Mouse (Mus musculus): ENCODE measurements around the gene Cd200r2. TPM values are rescaled to one million over a fixed set of nuclear protein-coding genes. Genes with fewer than 3 reads are reported as not detected.
"Not testable (repeated sequence)": the region's sequence is repeated elsewhere in the genome, so short reads cannot be mapped to it uniquely, and the experiment has no call there.

The Cd200r2 gene
- polyA plus RNA-seq (2012; rRNA removed), result not detected in 2 replicates

DNA sequence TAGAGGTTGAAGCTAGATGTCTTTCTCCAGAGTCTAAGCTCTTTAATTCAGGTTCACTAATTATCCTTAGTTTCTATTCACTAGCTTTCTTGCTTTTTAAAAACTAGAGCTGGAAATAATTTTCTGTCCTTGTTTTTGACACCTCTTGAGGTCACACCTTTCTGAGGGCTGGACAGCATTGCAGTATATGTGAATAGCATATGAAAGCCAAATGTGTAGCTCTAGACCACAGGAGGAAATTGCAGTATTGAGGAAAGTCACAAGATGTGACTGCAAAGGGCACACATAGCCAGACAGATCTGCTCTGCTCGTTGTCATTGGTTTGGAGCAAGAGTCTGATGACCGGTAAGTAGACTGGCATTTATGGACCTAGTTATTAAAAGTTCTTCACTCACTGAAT is at the start of gene Cd200r2:
Cd200r2 (plus strand) TSS at position 301 of the 400 bp plus-strand sequence.
- no peak for DNase-seq (ENCODE audit: low read depth)

DNA sequence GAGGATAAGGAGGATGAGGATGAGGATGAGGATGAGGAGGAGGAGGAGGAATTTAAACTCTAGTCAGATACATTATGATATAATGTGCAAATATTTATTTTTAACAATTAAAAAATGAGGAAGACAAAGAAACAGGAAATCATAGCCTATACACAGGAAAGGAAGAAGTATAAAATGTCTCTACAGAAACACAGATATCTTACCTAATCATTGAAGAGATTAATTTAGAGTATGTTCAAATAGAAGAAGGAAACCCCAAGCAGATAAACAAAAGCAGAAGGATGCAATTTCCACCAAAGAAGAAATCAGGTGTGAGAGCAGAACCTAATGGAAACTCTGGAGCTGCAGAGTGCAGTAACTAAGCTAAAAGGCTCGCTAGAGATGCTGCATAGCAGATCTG is 48.9 kb upstream of the Cd200r2 start:
- no peak for DNase-seq (ENCODE audit: low read depth)

DNA sequence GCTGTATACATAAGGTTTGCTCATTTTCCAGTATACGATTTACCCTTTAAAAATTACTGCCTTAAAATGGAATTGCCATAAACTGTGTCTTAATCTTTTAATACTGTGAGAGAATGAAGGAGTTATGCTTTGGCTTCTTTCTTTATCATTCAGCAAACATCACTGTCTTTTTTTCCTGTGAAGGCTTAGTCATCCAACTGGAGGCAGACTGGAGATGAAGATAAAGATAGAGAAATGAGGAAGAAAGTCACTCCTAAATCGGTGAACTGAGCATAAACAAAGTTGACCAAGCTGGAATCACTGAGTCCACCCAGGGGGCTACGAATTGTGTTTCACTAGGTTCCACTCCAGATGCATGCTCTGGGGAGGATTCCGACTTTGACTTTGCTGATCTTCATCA is 46.4 kb upstream of the Cd200r2 start:
- no peak for DNase-seq (ENCODE audit: low read depth)

DNA sequence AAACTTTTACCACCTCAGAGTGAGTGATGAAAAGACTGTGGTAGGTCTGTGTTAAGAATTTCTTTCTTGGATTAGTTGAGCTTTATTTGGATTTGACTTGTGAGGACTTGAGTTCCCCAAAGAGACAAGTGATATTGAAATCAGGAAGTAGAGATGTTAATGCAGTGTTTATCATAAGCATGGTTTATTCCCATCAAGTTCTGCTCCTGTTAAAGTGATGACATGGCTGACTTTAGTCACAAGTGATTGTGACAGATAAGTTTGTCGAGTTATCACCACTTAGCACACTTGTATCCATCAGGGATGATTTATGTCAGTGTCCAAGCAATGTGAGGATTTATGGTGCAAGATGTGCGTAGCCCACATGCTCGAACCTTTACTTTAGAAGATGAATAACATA is 34.6 kb upstream of the Cd200r2 start:
- DNase-seq (ENCODE audit: low read depth), result no peak

DNA sequence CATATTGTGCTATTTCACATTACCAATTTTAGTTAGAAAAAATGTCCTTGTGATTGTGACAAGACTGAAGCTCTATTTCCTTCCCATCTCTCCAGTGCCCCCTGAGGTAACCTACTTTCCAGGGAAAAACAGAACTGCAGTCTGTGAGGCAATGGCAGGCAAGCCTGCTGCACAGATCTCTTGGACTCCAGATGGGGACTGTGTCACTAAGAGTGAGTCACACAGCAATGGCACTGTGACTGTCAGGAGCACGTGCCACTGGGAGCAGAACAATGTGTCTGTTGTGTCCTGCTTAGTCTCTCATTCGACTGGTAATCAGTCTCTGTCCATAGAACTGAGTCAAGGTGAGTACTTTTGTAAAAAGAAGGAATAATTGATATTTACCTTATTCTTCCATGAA is 33.7 kb upstream of the Cd200r2 start:
- not testable (repeated sequence) for DNase-seq (ENCODE audit: low read depth)

DNA sequence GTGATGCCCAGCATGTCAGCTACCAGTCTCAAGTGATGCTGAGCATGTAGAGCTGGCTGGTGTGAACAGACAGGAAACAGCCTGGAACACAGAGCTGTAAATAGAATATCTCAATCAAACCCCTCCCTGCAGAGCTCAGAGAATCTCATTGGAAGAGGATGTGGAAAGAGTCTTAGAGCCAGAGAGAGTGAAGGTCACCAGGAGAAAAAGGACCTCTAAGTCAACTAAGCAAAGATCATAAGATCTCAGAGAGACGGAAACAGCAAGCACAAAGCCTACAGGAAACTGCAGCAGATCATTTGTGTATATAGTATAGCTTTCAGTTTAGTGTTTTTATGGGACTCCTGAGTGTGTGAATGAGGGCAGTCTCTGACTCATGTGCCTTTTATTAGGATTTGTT is 8.3 kb downstream of the Cd200r2 start:
- no peak for DNase-seq (ENCODE audit: low read depth)

DNA sequence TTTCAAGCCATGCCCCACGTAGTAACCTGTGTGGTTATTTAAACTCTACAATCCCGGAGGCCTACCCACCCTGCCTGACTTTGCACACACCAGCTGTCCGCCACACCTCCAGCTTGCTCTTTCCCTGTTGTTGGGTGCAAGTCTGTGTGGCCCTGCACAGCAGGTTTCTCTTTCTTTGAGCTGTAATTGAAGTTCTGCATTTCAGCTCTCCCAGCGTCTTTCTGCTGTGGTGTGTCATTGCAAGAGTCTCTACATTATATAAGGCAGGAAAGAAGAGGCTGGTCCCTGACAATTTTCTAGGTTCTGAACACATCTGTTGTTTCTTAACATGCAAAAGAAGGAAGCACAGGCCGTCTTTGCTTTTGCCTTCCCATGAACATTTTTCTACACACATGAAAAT is 9.7 kb downstream of the Cd200r2 start:
- DNase-seq (ENCODE audit: low read depth), result no peak

DNA sequence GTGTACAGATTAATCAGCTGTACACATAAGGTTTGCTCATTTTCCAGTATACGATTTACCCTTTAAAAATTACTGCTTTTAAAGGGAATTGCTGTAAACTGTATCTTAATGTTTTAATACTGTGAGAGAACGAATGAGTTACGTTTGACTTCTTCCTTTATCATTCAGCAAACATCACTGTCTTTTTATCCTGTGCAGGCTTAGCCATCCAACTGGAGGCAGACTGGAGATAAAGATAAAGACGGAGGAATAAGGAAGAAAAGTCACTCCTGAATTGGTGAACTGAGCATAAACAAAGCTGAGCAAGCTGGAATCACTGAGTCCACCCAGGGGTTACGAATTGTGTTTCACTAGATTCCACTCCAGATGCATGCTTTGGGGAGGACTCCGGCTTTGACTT is 10.7 kb downstream of the Cd200r2 start:
- DNase-seq (ENCODE audit: low read depth), result no peak

DNA sequence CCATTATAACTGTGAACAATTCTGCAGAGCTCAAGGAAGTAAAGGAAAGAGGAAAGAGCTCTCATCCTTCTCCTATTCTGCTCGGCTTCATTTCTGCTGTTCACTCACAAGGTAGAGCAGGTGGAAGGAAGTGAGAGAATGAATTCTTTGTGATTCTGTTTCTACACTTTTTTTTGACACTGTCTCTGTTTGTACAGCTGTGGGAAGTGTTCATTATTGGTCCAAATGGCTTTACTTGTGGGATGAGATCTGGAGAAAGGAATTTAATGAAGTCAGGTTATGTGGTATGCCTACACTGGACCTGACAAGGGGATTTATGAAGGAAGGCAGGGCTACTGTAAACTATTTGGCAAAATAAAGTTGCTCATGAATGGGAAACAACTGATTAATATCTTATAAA is 23.9 kb downstream of the Cd200r2 start:
- no peak for DNase-seq (ENCODE audit: low read depth)

DNA sequence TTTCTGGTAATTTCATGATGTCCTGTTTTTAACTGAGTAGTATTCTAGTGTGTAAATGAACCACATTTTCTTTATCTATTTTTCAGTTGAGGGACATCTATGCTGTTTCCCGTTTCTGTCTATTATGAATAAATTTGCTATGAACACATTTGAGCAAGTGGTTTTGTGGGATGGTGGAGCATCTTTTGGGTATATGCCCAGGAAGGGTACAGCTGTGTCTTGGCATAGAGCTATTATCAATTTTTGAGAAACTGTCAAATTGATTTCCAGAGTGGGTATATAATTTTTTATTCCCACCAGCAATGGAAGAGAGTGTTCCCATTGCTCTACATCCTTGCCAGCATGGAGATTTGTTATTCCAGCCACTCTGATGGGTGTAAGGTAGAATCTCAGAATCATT is 65.1 kb downstream of the Cd200r2 start:
- no peak for DNase-seq (ENCODE audit: low read depth)

DNA sequence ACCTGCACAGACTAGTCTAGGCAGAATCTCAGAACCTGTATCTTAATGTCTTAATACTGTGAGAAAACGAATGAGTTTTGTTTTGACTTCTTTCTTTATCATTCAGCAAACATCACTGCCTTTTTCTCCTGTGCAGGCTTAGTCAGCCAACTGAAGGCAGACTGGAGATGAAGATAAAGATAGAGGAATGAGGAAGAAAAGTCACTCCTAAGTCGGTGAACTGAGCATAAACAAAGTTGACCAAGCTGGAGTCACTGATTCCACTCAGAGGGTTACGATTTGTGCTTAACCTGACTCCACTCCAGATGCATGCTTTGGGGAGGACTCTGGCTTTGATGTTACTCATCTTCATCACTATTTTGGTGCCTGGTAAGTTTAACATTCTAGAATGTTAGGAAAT is 76.6 kb downstream of the Cd200r2 start, which contains the start of gene Cd200r3:
Cd200r3 (plus strand) TSS at position 211 of the 400 bp plus-strand sequence.
- no peak for DNase-seq (ENCODE audit: low read depth)

DNA sequence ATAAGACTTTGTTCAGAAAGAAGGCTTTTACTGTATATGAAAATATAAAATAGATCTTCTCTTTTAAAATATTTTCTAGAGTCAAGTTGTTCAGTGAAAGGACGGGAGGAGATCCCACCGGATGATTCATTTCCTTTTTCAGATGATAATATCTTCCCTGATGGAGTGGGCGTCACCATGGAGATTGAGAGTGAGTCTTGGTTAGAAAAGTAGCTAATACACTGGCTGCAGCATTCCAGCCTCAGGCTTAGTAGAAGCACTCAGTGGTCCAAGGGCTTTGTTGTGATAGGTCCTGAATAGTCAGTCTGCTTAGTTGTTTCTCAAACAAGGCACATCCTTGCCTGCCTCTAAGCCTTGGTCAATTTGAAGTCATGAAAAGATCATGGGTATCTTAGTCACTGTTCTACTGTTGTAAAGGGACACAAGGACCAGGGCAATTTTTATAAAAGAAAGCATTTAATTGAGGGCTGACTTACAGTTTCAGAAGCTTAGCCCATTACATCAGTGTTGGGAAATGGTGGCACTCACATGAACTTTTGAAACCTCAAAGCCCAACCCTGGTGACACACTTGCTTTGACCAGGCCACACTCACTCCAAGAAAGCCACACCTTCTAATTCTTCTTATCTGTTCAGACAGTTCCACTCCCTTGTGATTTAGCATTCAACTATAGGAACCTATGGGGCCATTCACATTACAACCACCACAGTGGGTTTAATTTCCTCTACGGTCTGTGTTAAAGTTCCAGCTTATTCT is 84.6 kb downstream of the Cd200r2 start:
- no peak for DNase-seq (ENCODE audit: low read depth)

DNA sequence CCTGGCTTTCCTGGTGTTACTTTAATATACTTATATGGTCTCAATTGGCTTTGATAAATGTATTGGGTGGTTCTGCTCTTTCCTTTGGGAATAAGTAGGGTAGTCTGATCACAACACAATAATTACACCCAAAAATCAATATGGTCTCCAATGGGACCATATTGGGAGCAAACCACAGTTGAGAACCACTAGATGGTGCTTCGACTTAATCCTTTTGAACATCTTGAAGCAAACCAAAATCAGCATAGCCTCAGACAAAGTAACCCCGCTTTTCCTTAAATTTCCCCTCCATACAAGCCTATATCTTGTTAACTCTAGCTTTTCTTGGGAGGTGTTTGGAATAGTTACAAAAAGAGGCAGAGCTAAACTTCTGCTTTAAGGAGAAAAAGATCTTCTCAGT is 95.4 kb downstream of the Cd200r2 start:
- no peak for DNase-seq (ENCODE audit: low read depth)

DNA sequence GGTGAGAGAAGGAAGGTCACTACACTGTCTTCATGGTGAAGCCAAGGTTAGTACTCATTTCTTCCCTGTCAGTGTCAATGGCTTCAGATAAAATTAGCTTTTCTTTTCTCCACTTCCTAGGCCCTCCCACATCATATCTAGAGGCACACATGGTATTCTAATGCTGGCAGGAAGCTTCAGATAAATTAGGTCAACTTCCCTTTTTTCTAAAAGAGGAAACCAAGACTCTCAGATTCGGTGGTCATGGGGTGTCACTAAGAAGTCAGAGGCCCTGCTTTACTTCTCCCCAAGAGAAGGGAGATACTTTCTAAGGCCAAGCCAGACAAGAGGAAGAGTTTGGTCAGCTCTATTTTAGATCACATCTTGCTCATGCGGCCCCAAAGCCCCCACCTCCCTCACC is 95.9 kb downstream of the Cd200r2 start:
- DNase-seq (ENCODE audit: low read depth), result no peak

DNA sequence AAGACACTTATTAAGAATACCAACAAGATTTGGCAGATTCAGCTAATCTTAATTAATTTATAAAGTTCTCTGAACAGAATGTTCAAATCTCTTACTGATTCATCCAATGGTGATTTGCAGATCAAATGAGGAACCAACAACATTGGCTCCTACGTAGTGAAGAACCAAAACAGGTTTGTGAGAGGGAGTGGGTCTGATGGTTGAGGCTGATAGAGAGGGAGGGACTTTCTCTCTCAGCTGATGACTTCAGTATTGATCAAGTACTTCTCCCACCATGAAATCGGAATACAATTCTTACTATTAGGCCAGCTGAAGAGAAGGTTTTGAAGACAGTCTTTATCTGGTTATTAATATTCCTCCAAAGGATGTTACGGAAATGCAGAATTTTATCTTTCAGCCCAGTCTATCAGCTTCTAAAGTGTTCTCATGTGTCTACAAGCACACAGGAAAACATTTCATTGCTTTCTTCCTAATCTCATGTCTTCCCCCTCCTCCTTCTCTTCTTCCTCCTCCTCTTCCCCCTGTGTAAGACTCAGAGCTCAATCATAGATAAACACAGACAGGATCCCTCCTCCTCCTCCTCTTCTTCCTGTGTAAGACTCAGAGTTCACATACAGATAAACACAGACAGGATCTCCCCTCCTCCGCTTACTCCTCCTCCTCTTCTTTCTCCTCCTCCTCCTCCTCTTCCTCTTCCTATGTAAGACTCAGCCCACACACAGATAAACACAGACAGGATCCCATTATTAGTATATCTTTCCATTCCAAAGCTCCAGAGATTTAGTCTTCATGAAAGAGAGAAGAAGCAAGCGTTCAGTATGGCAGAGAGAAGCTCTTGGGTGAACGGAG is 97.9 kb downstream of the Cd200r2 start:
- no peak for DNase-seq (ENCODE audit: low read depth)

DNA sequence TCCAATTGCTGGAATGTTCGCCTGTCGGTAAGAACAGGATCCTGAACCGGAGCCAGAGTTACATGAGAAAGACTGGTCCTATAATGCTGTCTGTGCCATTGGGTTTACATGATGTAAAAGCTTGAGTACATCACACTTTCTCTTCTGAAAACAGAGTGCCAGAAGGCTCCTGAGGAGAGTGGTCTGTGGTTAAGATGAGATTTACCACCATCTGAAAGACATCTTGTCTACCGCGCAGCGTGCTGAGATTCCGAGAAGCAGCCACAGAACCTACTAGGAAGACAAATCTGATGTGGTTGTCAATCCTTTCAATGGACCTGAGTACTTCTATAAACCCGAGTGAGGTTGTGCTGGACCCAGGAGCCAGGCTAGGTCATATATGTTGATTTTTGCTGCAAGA is 98.5 kb downstream of the Cd200r2 start:
- DNase-seq (ENCODE audit: low read depth), result no peak

Other genes starting within 250 kb of the Cd200r2 start
- 4.0 and 4.2 TPM in 2 replicates for gene Nepro, start 142.8 kb upstream of the Cd200r2 start, polyA plus RNA-seq (2012; rRNA removed)
- gene Gtpbp8, start 120.7 kb upstream of the Cd200r2 start, polyA plus RNA-seq (2012; rRNA removed), result 5.8 and 7.1 TPM in 2 replicates
- gene Cd200r1, start 101.4 kb upstream of the Cd200r2 start, polyA plus RNA-seq (2012; rRNA removed), result 1.7 and 1.8 TPM in 2 replicates
- 0.27 and 0.30 TPM in 2 replicates for gene Cd200r4, start 55.4 kb upstream of the Cd200r2 start, polyA plus RNA-seq (2012; rRNA removed)
- gene Cd200r3, start 76.6 kb downstream of the Cd200r2 start, polyA plus RNA-seq (2012; rRNA removed), result not detected in 2 replicates
- gene Ccdc80, start 226.3 kb downstream of the Cd200r2 start, polyA plus RNA-seq (2012; rRNA removed), result 176 and 185 TPM in 2 replicates

Measured in gonadal fat pad, adult 2 months (tissue).